Mouse (Mus musculus): Measurements from ENCODE around the gene Spata2l.
"Not testable (repeated sequence)": the region's sequence is repeated elsewhere in the genome, so short reads cannot be mapped to it uniquely, and the experiment has no call there.

Spata2l gene

GRCm38 (mm10) chr8:123235520-123236497, at the start of gene Spata2l:
TSS of gene Spata2l (minus strand) at chr8:123236233.
- DNase-seq = peak; percentile 92

- DNase-seq = peak; percentile 25
Observed at GRCm38 (mm10) chr8:123284493-123284892, 48.5 kb upstream of the Spata2l start.

- DNase-seq = peak; percentile 39
Observed at GRCm38 (mm10) chr8:123283991-123284390, 48.0 kb upstream of the Spata2l start.

GRCm38 (mm10) chr8:123282994-123283393, 47.0 kb upstream of the Spata2l start:
- DNase-seq = peak; percentile 39

GRCm38 (mm10) chr8:123280302-123281094, 44.5 kb upstream of the Spata2l start:
- DNase-seq = peak; percentile 28

GRCm38 (mm10) chr8:123279828-123280227, 43.8 kb upstream of the Spata2l start:
- DNase-seq = peak; percentile 10

- DNase-seq = no peak
Observed at GRCm38 (mm10) chr8:123278445-123278844, 42.4 kb upstream of the Spata2l start.

- no peak for DNase-seq
Observed at GRCm38 (mm10) chr8:123275096-123275495, 39.1 kb upstream of the Spata2l start.

- no peak for DNase-seq
Observed at GRCm38 (mm10) chr8:123274447-123274846, 38.4 kb upstream of the Spata2l start.

- DNase-seq = no peak
Observed at GRCm38 (mm10) chr8:123271901-123272300, 35.9 kb upstream of the Spata2l start.

- no peak for DNase-seq
Observed at GRCm38 (mm10) chr8:123271147-123271546, 35.1 kb upstream of the Spata2l start.

GRCm38 (mm10) chr8:123267926-123268656, 32.1 kb upstream of the Spata2l start:
- DNase-seq = no peak

GRCm38 (mm10) chr8:123257593-123257992, 21.6 kb upstream of the Spata2l start:
- DNase-seq = not testable (repeated sequence)

- no peak for DNase-seq
Observed at GRCm38 (mm10) chr8:123257114-123257513, 21.1 kb upstream of the Spata2l start.

- DNase-seq = no peak
Observed at GRCm38 (mm10) chr8:123255170-123255569, 19.1 kb upstream of the Spata2l start.

GRCm38 (mm10) chr8:123254099-123254885, 18.3 kb upstream of the Spata2l start, which contains the start of the genes Zfp276 and Vps9d1:
TSS of gene Zfp276 (plus strand) at chr8:123254195.
TSS of gene Vps9d1 (minus strand) at chr8:123254348.
- peak; percentile 85 for DNase-seq

- peak; percentile 39 for DNase-seq
Observed at GRCm38 (mm10) chr8:123253451-123254098, 17.5 kb upstream of the Spata2l start.

GRCm38 (mm10) chr8:123252925-123253324, 16.9 kb upstream of the Spata2l start:
- DNase-seq = no peak

GRCm38 (mm10) chr8:123250940-123251339, 14.9 kb upstream of the Spata2l start:
- no peak for DNase-seq

GRCm38 (mm10) chr8:123248596-123248995, 12.6 kb upstream of the Spata2l start:
- peak; percentile 18 for DNase-seq

- no peak for DNase-seq
Observed at GRCm38 (mm10) chr8:123247748-123248147, 11.7 kb upstream of the Spata2l start.

All from lung, postnatal 36 days (tissue).